Comparison of ENCODE assay signal across 18 mouse cellular contexts in genomic region chr9:69302846-69303245, GRCm38 (mm10).
DNase-seq lines count a peak whose midpoint lies in the region; ATAC-seq and TF ChIP-seq lines count a peak whose summit lies in the region.
"Had no signal": no experiment of that assay in that cellular context is flagged by ENCODE, and none has a peak within 500 bp of the region (broad histone marks: within the 10 kb centered on the region; RNA-seq: fewer than 3 reads in every experiment).

No protein-coding gene starts in this region.

- no peak for DNase-seq in forebrain, embryonic 10.5 days (ENCODE audit: extremely low spot score, low spot score)
- no peak for DNase-seq in hindbrain, postnatal 0 days (ENCODE audit: low spot score)
- no peak for DNase-seq in hindbrain, embryonic 10.5 days (ENCODE audit: low spot score)
- DNase-seq in embryonic facial prominence, embryonic 11.5 days (ENCODE audit: low spot score), result peak; percentile 14
- DNase-seq in right cerebral cortex, postnatal 4 days, result no peak
- DNase-seq in adrenal gland, postnatal 10 days, result no peak
- DNase-seq: adrenal gland, adult 2 months; cerebellum, adult 11 months; cerebellum, postnatal 10 days; embryo, embryonic 11 days; gastrocnemius, postnatal 14 days; liver; lung, postnatal 14 days; spleen, adult 18-20 months; thymus, postnatal 25 days had no signal

- WGBS in forebrain, embryonic 10.5 days, result 7% methylated on average over 5 of the region's 5 CpGs
- WGBS in forebrain, embryonic 15.5 days, result 2% methylated on average over 5 of the region's 5 CpGs
- 17% methylated on average over 5 of the region's 5 CpGs for WGBS in hindbrain, postnatal 0 days
- 19% methylated on average over 5 of the region's 5 CpGs for WGBS in hindbrain, embryonic 10.5 days
- WGBS in embryonic facial prominence, embryonic 11.5 days, result 11% methylated on average over 5 of the region's 5 CpGs
- WGBS in midbrain, embryonic 13.5 days, result 6% methylated on average over 5 of the region's 5 CpGs

- ATAC-seq in forebrain, embryonic 15.5 days (replicated peaks), result no peak
- ATAC-seq in hindbrain, postnatal 0 days, result no peak
- no peak for ATAC-seq in embryonic facial prominence, embryonic 11.5 days (replicated peaks; ENCODE audit: insufficient number of reproducible peaks, low FRiP score, low TSS enrichment, low read depth)
- ATAC-seq in midbrain, embryonic 13.5 days, result 0 out of 2 replicates have a peak, but pooled peaks have one; percentile 43
- ATAC-seq: intestine, embryonic 16.5 days had no signal

- 0 out of 2 replicates have a peak overlapping the region, but pooled peaks have one; percentile 2 for H3K4me3 ChIP-seq in forebrain, embryonic 10.5 days
- H3K4me3 ChIP-seq in forebrain, embryonic 15.5 days, result no peak overlapping the region
- H3K4me3 ChIP-seq in hindbrain, postnatal 0 days (ENCODE audit: low read length), result no peak overlapping the region
- no peak overlapping the region for H3K4me3 ChIP-seq in hindbrain, embryonic 10.5 days
- no peak overlapping the region for H3K4me3 ChIP-seq in embryonic facial prominence, embryonic 11.5 days (ENCODE audit: low read depth, low read length)
- H3K4me3 ChIP-seq in midbrain, embryonic 13.5 days (replicated peaks), result no peak overlapping the region

- no peaks in the 10 kb centered on the region for H3K36me3 ChIP-seq in forebrain, embryonic 10.5 days (replicated peaks)
- no peaks in the 10 kb centered on the region for H3K36me3 ChIP-seq in forebrain, embryonic 15.5 days
- H3K36me3 ChIP-seq in hindbrain, postnatal 0 days (ENCODE audit: insufficient read depth, low read length), result no peaks in the 10 kb centered on the region
- H3K36me3 ChIP-seq in hindbrain, embryonic 10.5 days, result no peaks in the 10 kb centered on the region
- H3K36me3 ChIP-seq in embryonic facial prominence, embryonic 11.5 days (replicated peaks; ENCODE audit: control insufficient read depth, insufficient read depth, low read depth, low read length), result no peaks in the 10 kb centered on the region
- no peaks in the 10 kb centered on the region for H3K36me3 ChIP-seq in midbrain, embryonic 13.5 days

- no peaks in the 10 kb centered on the region for H3K9me3 ChIP-seq in forebrain, embryonic 10.5 days
- no peaks in the 10 kb centered on the region for H3K9me3 ChIP-seq in forebrain, embryonic 15.5 days
- no peaks in the 10 kb centered on the region for H3K9me3 ChIP-seq in hindbrain, postnatal 0 days (ENCODE audit: low read length)
- H3K9me3 ChIP-seq in hindbrain, embryonic 10.5 days, result no peaks in the 10 kb centered on the region
- H3K9me3 ChIP-seq in embryonic facial prominence, embryonic 11.5 days (replicated peaks; ENCODE audit: control insufficient read depth, low read length), result no peaks in the 10 kb centered on the region
- H3K9me3 ChIP-seq in midbrain, embryonic 13.5 days, result no peaks in the 10 kb centered on the region

- H3K27me3 ChIP-seq in forebrain, embryonic 10.5 days (ENCODE audit: poor library complexity, severe bottlenecking), result peaks cover 31% of the 10 kb centered on the region
- no peaks in the 10 kb centered on the region for H3K27me3 ChIP-seq in forebrain, embryonic 15.5 days
- no peaks in the 10 kb centered on the region for H3K27me3 ChIP-seq in hindbrain, postnatal 0 days (ENCODE audit: insufficient read depth, low read length)
- H3K27me3 ChIP-seq in hindbrain, embryonic 10.5 days (ENCODE audit: insufficient read depth, poor library complexity, severe bottlenecking), result peaks cover 31% of the 10 kb centered on the region
- H3K27me3 ChIP-seq in embryonic facial prominence, embryonic 11.5 days (ENCODE audit: control insufficient read depth, insufficient read depth, low read length), result no peaks in the 10 kb centered on the region
- peaks cover 12% of the 10 kb centered on the region for H3K27me3 ChIP-seq in midbrain, embryonic 13.5 days

- TF ChIP-seq CTCF in hindbrain, postnatal 0 days (IDR thresholded peaks at IDR 0.05; ENCODE audit: low read depth), result no peak

- H3K4me1 ChIP-seq in forebrain, embryonic 10.5 days, result peaks cover 75% of the 10 kb centered on the region
- H3K4me1 ChIP-seq in forebrain, embryonic 15.5 days, result peaks cover 20% of the 10 kb centered on the region
- 0 out of 2 replicates have a peak, but pooled peaks cover 7% of the 10 kb centered on the region for H3K4me1 ChIP-seq in hindbrain, postnatal 0 days (ENCODE audit: insufficient read depth, low read length)
- H3K4me1 ChIP-seq in hindbrain, embryonic 10.5 days (replicated peaks), result peaks cover 23% of the 10 kb centered on the region
- no peaks in the 10 kb centered on the region; the same call in 1 of the 2 replicates for H3K4me1 ChIP-seq in embryonic facial prominence, embryonic 11.5 days (ENCODE audit: control insufficient read depth, insufficient read depth, low read length)
- peaks cover 32% of the 10 kb centered on the region for H3K4me1 ChIP-seq in midbrain, embryonic 13.5 days (replicated peaks)

- no peak overlapping the region for H3K4me2 ChIP-seq in forebrain, embryonic 15.5 days (replicated peaks)
- 0 out of 2 replicates have a peak overlapping the region, but pooled peaks have one; percentile 16 for H3K4me2 ChIP-seq in hindbrain, postnatal 0 days (ENCODE audit: low read depth, low read length)
- H3K4me2 ChIP-seq in embryonic facial prominence, embryonic 11.5 days (ENCODE audit: low read depth, low read length), result no peak overlapping the region
- H3K4me2 ChIP-seq in midbrain, embryonic 13.5 days (replicated peaks), result no peak overlapping the region; the same call in 1 of the 2 replicates

- H3K27ac ChIP-seq in forebrain, embryonic 10.5 days, result peak overlapping the region; percentile 74; the same call in 1 of the 2 replicates
- H3K27ac ChIP-seq in forebrain, embryonic 15.5 days (replicated peaks), result no peak overlapping the region
- H3K27ac ChIP-seq in hindbrain, postnatal 0 days, result no peak overlapping the region
- H3K27ac ChIP-seq in hindbrain, embryonic 10.5 days, result no peak overlapping the region
- no peak overlapping the region for H3K27ac ChIP-seq in embryonic facial prominence, embryonic 11.5 days (replicated peaks; ENCODE audit: low read depth, low read length)
- H3K27ac ChIP-seq in midbrain, embryonic 13.5 days, result no peak overlapping the region

- no peak overlapping the region for H3K9ac ChIP-seq in forebrain, embryonic 15.5 days (replicated peaks)
- H3K9ac ChIP-seq in hindbrain, postnatal 0 days (replicated peaks; ENCODE audit: low read length), result no peak overlapping the region
- no peak overlapping the region for H3K9ac ChIP-seq in embryonic facial prominence, embryonic 11.5 days (replicated peaks; ENCODE audit: low read length)
- H3K9ac ChIP-seq in midbrain, embryonic 13.5 days (replicated peaks), result no peak overlapping the region
